Mouse (Mus musculus): Measurements from ENCODE around the gene Pcif1. TPM values are rescaled to one million over a fixed set of nuclear protein-coding genes. Genes with fewer than 3 reads are reported as not detected.

Pcif1 gene
- 58.0 and 58.8 TPM in 2 replicates for polyA plus RNA-seq (2014; fragmentation: Nextera tagmentation; extraction: Ambion mirVana)

DNA sequence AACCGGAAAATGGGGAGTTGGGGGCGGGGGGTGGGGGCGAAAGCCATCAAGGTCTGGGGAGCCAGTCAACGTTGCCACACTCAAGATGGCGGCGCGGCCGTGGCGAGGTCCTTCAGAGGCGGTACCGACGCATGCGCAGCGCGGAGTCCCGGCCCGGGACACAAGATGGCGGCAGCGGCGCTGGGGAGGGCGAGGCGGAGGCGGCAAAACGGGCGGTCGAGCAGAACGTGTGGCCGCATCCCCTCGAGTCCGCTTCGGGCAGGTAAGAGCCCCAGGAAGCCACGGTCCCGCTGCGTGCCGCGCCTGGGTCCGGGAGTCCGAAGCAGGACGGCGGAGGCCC lies at the start of gene Pcif1:
Gene Pcif1 (plus strand): TSS at position 77 of the 340 bp plus-strand sequence.
- H3K27me3 ChIP-seq (ENCODE audit: control insufficient read depth, insufficient read depth, low read length): no peaks in the 10 kb centered on the region
- peak; percentile 81 for ATAC-seq (ENCODE audit: insufficient number of reproducible peaks, insufficient read depth, low FRiP score, low read depth)
- peaks cover 10 to 14% of the 10 kb centered on the region in 2 experiments for H3K4me1 ChIP-seq (ENCODE audit: control insufficient read depth in 2 of 2, insufficient read depth in 2 of 2, low read length in 2 of 2)
- H3K4me2 ChIP-seq (ENCODE audit: low read length): peak within 1 kb of the TSS; percentile 97
- H3K9me3 ChIP-seq (ENCODE audit: control insufficient read depth, low read length): no peaks in the 10 kb centered on the region
- peak within 1 kb of the TSS; percentile 95 to 99 for H3K4me3 ChIP-seq (ENCODE audit: control insufficient read depth in 1 of 2, insufficient read depth in 1 of 2, low read depth in 1 of 2, low read length in 2 of 2)
- H3K9ac ChIP-seq (ENCODE audit: low read length): peak within 1 kb of the TSS; percentile 100
- H3K27ac ChIP-seq (replicated peaks in 1 of 2; ENCODE audit: control insufficient read depth in 1 of 2, insufficient read depth in 1 of 2, low read depth in 2 of 2, low read length in 2 of 2): peak within 1 kb of the TSS; percentile 100
- WGBS: 0% methylated on average over 33 of the region's 40 CpGs
- peaks cover 24% of the 10 kb centered on the region for H3K36me3 ChIP-seq (ENCODE audit: control insufficient read depth, insufficient read depth, low read length)

DNA sequence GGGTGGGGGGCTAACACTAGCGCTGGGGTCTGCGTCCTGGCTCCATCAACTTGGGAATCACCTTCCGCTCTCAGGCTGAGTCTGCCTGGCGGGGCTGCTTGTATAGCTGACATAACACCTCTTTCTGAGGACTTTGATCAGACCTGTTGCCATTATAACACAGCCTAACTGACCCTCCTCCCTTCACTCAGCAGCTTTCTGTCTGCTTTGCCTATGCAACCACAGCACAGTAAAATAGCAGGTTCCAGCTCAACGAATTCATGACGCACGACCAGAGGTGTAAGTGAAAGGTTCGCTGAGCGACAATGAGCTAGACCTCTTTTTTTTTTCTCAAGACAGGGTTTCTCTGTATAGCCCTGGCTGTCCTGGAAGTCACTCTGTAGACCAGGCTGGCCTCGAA lies 48.1 kb upstream of the Pcif1 start:
- Histone ChIP-seq H3K4me2 (ENCODE audit: low read length) (no peak overlapping the region), H3K9ac (ENCODE audit: low read length) (no peak overlapping the region; the same call in 1 of the 2 replicates), H3K9me3 (ENCODE audit: control insufficient read depth, low read length) (no peaks in the 10 kb centered on the region), H3K36me3 (ENCODE audit: control insufficient read depth, insufficient read depth, low read length) (peaks cover 51% of the 10 kb centered on the region), H3K4me1 (ENCODE audit: control insufficient read depth in 2 of 2, insufficient read depth in 2 of 2, low read length in 2 of 2) (peaks cover 9 to 29% of the 10 kb centered on the region in 2 experiments; a peak in 3 of 4 replicates), H3K4me3 (ENCODE audit: control insufficient read depth in 1 of 2, insufficient read depth in 1 of 2, low read depth in 1 of 2, low read length in 2 of 2) (no peak overlapping the region), H3K27ac (replicated peaks in 1 of 2; ENCODE audit: control insufficient read depth in 1 of 2, insufficient read depth in 1 of 2, low read depth in 2 of 2, low read length in 2 of 2) (no peak overlapping the region), H3K27me3 (ENCODE audit: control insufficient read depth, insufficient read depth, low read length) (no peaks in the 10 kb centered on the region)
- WGBS: 88% methylated on average over 10 of the region's 10 CpGs
- ATAC-seq (ENCODE audit: insufficient number of reproducible peaks, insufficient read depth, low FRiP score, low read depth): no peak

DNA sequence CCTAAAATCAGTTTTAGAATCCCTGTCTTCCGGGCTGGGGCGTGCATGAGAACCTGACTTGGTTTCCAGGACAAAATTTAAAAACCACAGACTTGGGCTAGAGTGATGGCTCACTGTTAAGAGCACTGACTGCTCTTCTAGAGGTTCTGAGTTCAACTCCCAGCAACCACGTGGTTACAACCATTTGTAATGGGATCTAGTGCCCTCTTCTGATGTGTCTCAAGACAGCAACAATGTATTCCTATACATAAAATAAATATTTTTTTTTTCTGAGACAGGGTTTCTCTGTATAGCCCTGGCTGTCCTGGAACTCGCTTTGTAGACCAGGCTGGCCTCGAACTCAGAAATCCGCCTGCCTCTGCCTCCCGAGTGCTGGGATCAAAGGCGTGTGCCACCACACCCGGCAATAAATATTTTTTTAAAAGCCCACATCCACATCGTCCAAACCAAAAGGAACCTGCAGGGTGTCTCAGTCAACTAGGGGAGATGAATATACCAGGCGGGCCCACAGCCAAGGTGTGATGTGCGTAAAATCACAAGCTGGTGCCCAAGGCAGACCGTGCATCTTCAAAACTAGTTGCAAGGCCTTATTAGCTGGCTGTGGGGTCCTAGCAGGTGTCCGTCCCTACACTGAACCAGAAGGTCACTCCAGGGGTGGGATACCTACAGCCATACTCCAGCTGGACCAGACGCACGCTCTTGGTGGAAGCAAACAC lies 46.9 kb upstream of the Pcif1 start:
- Histone ChIP-seq H3K4me3 (ENCODE audit: control insufficient read depth in 1 of 2, insufficient read depth in 1 of 2, low read depth in 1 of 2, low read length in 2 of 2) (peak overlapping the region; percentile 69 to 75), H3K27ac (replicated peaks in 1 of 2; ENCODE audit: control insufficient read depth in 1 of 2, insufficient read depth in 1 of 2, low read depth in 2 of 2, low read length in 2 of 2) (peak overlapping the region; percentile 97 to 98), H3K4me1 (ENCODE audit: control insufficient read depth in 2 of 2, insufficient read depth in 2 of 2, low read length in 2 of 2) (peaks cover 9 to 29% of the 10 kb centered on the region in 2 experiments; a peak in 3 of 4 replicates), H3K9me3 (ENCODE audit: control insufficient read depth, low read length) (no peaks in the 10 kb centered on the region), H3K9ac (ENCODE audit: low read length) (peak overlapping the region; percentile 90), H3K4me2 (ENCODE audit: low read length) (peak overlapping the region; percentile 83), H3K27me3 (ENCODE audit: control insufficient read depth, insufficient read depth, low read length) (no peaks in the 10 kb centered on the region), H3K36me3 (ENCODE audit: control insufficient read depth, insufficient read depth, low read length) (peaks cover 51% of the 10 kb centered on the region)
- 56% methylated on average over 16 of the region's 16 CpGs for WGBS
- no peak for ATAC-seq (ENCODE audit: insufficient number of reproducible peaks, insufficient read depth, low FRiP score, low read depth)

GRCm38 (mm10) chr2:164832748-164833301 lies 46.3 kb upstream of the Pcif1 start, which contains the start of gene Ctsa:
Gene Ctsa (plus strand): TSS chr2:164832873.
- H3K27me3 ChIP-seq (ENCODE audit: control insufficient read depth, insufficient read depth, low read length): no peaks in the 10 kb centered on the region
- peak within 1 kb of the TSS; percentile 83 for H3K4me2 ChIP-seq (ENCODE audit: low read length)
- WGBS: under 1% methylated on average over 35 of the region's 35 CpGs
- peaks cover 9 to 29% of the 10 kb centered on the region in 2 experiments; a peak in 3 of 4 replicates for H3K4me1 ChIP-seq (ENCODE audit: control insufficient read depth in 2 of 2, insufficient read depth in 2 of 2, low read length in 2 of 2)
- H3K9me3 ChIP-seq (ENCODE audit: control insufficient read depth, low read length): no peaks in the 10 kb centered on the region
- peak within 1 kb of the TSS; percentile 90 for H3K9ac ChIP-seq (ENCODE audit: low read length)
- peaks cover 51% of the 10 kb centered on the region for H3K36me3 ChIP-seq (ENCODE audit: control insufficient read depth, insufficient read depth, low read length)
- peak; percentile 66 for ATAC-seq (ENCODE audit: insufficient number of reproducible peaks, insufficient read depth, low FRiP score, low read depth)
- peak within 1 kb of the TSS; percentile 69 to 75 for H3K4me3 ChIP-seq (ENCODE audit: control insufficient read depth in 1 of 2, insufficient read depth in 1 of 2, low read depth in 1 of 2, low read length in 2 of 2)
- peak within 1 kb of the TSS; percentile 97 to 98 for H3K27ac ChIP-seq (replicated peaks in 1 of 2; ENCODE audit: control insufficient read depth in 1 of 2, insufficient read depth in 1 of 2, low read depth in 2 of 2, low read length in 2 of 2)

- peak within 1 kb of the TSS; percentile 97 to 98 for H3K27ac ChIP-seq (replicated peaks in 1 of 2; ENCODE audit: control insufficient read depth in 1 of 2, insufficient read depth in 1 of 2, low read depth in 2 of 2, low read length in 2 of 2)
- peaks cover 9 to 29% of the 10 kb centered on the region in 2 experiments; a peak in 3 of 4 replicates for H3K4me1 ChIP-seq (ENCODE audit: control insufficient read depth in 2 of 2, insufficient read depth in 2 of 2, low read length in 2 of 2)
- H3K9me3 ChIP-seq (ENCODE audit: control insufficient read depth, low read length): no peaks in the 10 kb centered on the region
- H3K4me2 ChIP-seq (ENCODE audit: low read length): peak within 1 kb of the TSS; percentile 83
- WGBS: 0% methylated on average over 31 of the region's 31 CpGs
- peak within 1 kb of the TSS; percentile 90 for H3K9ac ChIP-seq (ENCODE audit: low read length)
- peak within 1 kb of the TSS; percentile 69 to 75 for H3K4me3 ChIP-seq (ENCODE audit: control insufficient read depth in 1 of 2, insufficient read depth in 1 of 2, low read depth in 1 of 2, low read length in 2 of 2)
- peak; percentile 88 for ATAC-seq (ENCODE audit: insufficient number of reproducible peaks, insufficient read depth, low FRiP score, low read depth)
- no peaks in the 10 kb centered on the region for H3K27me3 ChIP-seq (ENCODE audit: control insufficient read depth, insufficient read depth, low read length)
- H3K36me3 ChIP-seq (ENCODE audit: control insufficient read depth, insufficient read depth, low read length): peaks cover 51% of the 10 kb centered on the region
These were observed 45.7 kb upstream of the Pcif1 start, which contains the start of gene Neurl2 for GRCm38 (mm10) chr2:164833314-164833959. Gene Neurl2 (minus strand): TSS chr2:164833456.

GRCm38 (mm10) chr2:164834531-164834930 lies 44.6 kb upstream of the Pcif1 start:
- 40% methylated on average over 8 of the region's 8 CpGs for WGBS
- H3K27me3 ChIP-seq (ENCODE audit: control insufficient read depth, insufficient read depth, low read length): no peaks in the 10 kb centered on the region
- H3K4me3 ChIP-seq (ENCODE audit: control insufficient read depth in 1 of 2, insufficient read depth in 1 of 2, low read depth in 1 of 2, low read length in 2 of 2): peak overlapping the region; percentile 69 to 75
- peaks cover 52% of the 10 kb centered on the region for H3K36me3 ChIP-seq (ENCODE audit: control insufficient read depth, insufficient read depth, low read length)
- H3K4me1 ChIP-seq (ENCODE audit: control insufficient read depth in 2 of 2, insufficient read depth in 2 of 2, low read length in 2 of 2): peaks cover 9 to 29% of the 10 kb centered on the region in 2 experiments; a peak in 3 of 4 replicates
- no peaks in the 10 kb centered on the region for H3K9me3 ChIP-seq (ENCODE audit: control insufficient read depth, low read length)
- no peak for ATAC-seq (ENCODE audit: insufficient number of reproducible peaks, insufficient read depth, low FRiP score, low read depth)
- peak overlapping the region; percentile 90 for H3K9ac ChIP-seq (ENCODE audit: low read length)
- H3K27ac ChIP-seq (replicated peaks in 1 of 2; ENCODE audit: control insufficient read depth in 1 of 2, insufficient read depth in 1 of 2, low read depth in 2 of 2, low read length in 2 of 2): peak overlapping the region in 1 of 2 experiments; percentile 97; a peak in 1 of 4 replicates
- peak overlapping the region; percentile 83 for H3K4me2 ChIP-seq (ENCODE audit: low read length)

DNA sequence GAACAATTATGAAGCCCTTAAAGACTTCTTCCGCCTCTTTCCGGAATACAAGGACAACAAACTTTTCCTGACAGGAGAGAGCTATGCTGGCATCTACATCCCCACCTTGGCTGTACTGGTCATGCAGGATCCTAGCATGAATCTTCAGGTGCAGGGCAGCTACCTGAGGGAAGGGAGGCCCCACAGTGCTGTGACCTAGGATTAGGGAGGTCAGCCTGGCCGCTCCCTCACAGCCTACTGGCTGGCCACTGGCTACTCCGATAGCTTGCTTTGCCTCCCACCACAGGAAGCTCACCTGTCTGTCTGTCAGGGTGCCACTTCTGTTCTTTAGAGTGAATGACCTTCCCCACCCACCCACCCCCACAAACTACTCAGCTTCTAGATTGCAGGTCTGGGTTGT lies 43.9 kb upstream of the Pcif1 start:
- H3K9ac ChIP-seq (ENCODE audit: low read length): no peak overlapping the region; the same call in 1 of the 2 replicates
- no peak for ATAC-seq (ENCODE audit: insufficient number of reproducible peaks, insufficient read depth, low FRiP score, low read depth)
- H3K36me3 ChIP-seq (ENCODE audit: control insufficient read depth, insufficient read depth, low read length): peaks cover 54% of the 10 kb centered on the region
- H3K9me3 ChIP-seq (ENCODE audit: control insufficient read depth, low read length): no peaks in the 10 kb centered on the region
- H3K4me3 ChIP-seq (ENCODE audit: control insufficient read depth in 1 of 2, insufficient read depth in 1 of 2, low read depth in 1 of 2, low read length in 2 of 2): peak overlapping the region in 1 of 2 experiments; percentile 75; a peak in 1 of 4 replicates
- WGBS: 98% methylated on average over 4 of the region's 4 CpGs
- no peaks in the 10 kb centered on the region for H3K27me3 ChIP-seq (ENCODE audit: control insufficient read depth, insufficient read depth, low read length)
- no peak overlapping the region for H3K27ac ChIP-seq (replicated peaks in 1 of 2; ENCODE audit: control insufficient read depth in 1 of 2, insufficient read depth in 1 of 2, low read depth in 2 of 2, low read length in 2 of 2)
- H3K4me1 ChIP-seq (ENCODE audit: control insufficient read depth in 2 of 2, insufficient read depth in 2 of 2, low read length in 2 of 2): peaks cover 9 to 29% of the 10 kb centered on the region in 2 experiments; a peak in 3 of 4 replicates
- H3K4me2 ChIP-seq (ENCODE audit: low read length): peak overlapping the region; percentile 83

All from heart, embryonic 14.5 days (tissue).